Mouse (Mus musculus) lung, postnatal 10 days (tissue): Measurements from ENCODE around the gene Gpat3.

Experiments used
- DNase-seq: peaks from one replicate; pipeline ENCODE4 v3.0.0; 2021

Gene Gpat3

DNA sequence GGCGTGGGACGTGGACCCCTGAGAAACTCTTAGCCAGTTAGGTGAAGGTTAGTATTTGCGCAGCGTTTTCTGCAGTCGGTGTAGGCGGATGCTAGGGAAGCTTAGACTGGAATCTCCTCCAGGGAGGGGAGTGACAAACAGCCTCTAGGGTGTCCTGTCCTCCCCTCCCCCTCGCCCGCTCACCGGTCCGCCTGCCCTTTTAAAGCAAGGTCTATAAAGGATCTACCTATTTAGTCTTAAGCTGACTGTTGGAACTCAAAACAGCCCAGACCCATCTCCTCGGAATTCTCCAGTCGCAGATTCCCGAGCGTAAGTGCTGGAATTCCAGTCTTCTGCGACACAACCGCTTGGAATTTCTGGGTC is at the start of gene Gpat3:
Gpat3 (plus strand) TSS at position 229 of the 363 bp plus-strand sequence.
- peak; percentile 27 for DNase-seq

DNA sequence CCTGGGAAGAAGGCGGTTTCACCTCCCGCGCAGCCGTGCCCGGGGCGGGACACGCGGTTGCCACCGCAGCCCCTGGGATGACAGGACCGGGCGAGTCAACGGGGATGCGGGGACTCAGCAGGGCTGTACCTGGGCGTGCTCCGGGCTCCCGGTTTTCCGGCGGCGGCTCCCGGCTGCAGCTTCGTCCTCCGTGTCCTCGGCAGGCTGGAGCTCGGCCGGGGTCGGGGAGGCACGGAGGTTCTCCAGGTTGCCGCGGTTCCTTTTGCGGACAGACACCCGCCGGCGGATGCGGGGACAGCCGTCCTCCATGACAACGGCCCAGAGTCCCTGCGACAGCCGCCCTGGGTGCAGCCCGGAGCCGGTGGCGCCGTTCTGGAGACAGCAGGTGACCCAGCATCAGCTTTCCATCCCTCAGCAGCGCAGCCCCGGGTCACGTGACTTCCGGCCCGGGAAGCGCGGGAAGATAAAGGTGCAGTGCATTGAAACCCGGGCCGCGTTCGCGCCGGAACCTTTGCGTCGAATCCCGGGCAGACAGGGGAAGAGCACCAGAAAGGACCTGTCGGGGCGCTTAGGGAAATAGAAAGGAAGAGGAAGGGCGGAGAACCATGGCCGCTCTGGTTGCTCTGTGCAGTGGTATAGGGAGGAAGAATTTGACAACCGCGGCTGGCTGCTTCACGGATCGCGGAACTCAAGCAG is 47.2 kb upstream of the Gpat3 start, which contains the start of the genes Helq and Mrps18c:
Helq (minus strand) TSS at position 434 of the 696 bp plus-strand sequence.
Mrps18c (plus strand) TSS at position 463 of the 696 bp plus-strand sequence.
- peak; percentile 91 for DNase-seq

DNA sequence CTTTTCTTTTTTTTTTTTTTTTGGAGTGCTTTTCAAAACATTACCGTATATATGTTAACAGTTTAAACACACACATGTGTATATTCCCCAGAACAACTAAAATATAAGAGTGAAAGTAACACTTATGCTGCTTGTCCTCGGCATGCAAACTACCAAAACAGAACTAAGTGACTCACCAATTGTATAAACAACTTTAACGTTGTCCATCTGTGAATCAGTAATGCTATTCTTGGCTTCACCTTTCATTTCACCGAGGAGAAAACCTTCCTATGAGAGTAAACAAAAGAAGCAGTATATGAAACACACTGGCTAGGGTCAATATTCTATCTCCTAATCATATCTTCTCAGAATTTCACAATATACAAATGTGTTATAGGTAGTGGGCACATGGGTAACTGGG is 27.2 kb upstream of the Gpat3 start:
- DNase-seq: no peak

DNA sequence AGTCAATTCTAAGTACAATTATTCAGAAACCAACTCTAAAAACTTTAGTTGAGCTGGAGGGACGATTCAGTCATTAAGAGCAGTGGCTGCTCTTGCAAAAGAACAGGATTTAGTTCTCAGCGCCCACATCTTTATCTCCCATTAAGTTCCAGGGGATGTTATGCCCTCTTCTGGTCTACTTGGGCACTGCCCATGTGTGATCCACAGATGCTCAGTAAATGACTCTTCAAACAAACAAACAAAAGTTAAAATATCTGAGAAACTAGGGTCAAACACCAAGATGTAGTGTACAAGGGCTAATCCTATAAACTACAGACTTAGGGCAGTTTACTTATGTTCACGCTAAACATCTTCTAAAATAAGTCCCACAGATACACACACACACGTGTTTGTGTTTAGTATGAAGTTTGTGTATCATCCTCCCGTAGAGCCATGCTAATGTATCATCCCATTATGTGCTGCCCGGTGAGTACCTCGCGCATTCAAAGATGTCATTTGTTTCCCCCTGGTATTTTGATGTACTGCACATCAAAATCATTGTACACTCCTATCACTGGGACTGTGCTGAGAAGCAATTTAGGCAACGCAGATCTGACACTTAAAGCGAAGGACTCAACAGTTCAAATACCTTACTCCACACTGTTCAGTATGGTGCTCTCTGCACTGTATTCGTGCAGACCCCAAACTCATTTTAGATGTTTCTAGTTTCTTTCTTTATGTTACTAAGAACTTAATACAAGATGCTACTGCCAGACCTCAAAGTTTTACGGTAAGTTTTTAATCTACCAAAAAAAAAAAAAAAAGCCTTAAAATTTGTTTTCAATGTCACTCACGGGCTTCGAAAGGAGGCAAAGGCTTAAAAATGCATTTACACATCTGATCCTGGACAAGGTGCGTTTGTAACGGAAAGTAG is 25.7 kb upstream of the Gpat3 start:
- DNase-seq: peak; percentile 14

DNA sequence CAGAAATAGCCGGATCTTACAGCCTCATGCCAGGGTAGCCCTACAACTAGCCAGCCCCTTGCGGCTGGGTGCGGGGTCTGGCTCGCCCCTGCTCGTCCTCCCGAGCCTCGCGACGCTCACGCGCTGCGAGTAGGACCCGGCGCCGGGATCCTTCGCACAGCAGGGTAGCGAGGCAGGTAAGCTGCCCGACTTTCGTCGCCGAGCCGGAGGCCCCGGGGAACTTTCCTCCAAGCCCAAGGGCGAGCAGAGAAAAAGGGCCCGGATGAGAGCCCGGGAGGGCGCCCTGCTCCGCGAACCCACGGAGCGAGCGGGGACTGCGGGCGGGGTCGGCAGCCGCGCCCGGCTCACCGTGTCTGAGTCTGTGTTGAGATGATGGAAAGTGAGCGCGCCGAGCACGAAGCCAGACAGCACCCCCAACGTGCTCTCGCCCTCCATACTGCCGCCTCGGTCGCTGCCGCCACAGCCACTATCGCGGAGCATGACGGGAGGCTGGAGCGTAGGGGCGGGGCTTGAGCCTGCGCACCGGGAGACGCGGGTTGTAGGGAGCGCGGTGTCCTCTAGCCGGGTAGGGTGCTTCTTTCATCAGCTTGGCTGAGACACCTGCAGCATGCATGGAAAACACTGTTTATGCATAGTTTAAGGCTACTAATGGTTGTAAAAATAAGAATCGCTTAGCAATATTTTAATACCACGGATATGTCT is 24.9 kb upstream of the Gpat3 start, which contains the start of gene Abraxas1:
Abraxas1 (minus strand) TSS at position 483 of the 702 bp plus-strand sequence.
- peak; percentile 91 for DNase-seq

DNA sequence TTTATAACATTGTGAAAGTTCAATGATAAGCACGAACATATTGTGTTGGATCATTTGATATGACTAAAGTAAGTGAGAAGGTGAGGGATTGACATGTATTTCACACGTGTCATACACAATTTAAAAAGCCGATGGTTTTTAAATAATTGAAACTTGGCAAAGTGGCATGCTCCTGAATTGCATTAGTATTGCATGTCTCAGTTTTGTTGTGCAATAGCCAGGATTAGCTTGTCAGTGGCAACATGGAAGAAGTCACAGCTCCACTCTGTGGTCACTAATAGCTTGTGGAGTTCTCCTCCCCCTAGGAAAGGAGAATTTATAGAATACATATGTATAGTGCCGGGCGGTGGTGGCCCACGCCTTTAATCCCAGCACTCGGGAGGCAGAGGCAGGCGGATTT is 24.1 kb upstream of the Gpat3 start:
- no peak for DNase-seq

DNA sequence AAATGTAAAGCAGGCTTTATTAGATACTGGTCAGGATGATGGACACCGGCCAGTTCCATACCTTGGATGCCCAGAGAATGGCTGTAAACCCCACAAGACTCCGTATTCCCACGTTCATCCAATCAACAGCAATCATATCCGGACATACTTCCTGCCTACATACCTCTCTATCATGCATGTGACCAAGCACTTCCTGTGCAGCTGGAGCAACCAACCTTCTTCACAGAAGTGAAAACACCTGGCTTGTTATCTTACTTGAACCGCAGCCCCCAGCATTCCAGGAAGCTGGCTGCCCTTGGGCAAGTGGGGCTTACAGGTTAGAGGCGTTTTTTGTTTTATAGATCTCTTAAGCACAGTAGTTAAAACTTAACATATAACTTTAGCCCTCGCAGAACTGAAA is 22.7 kb upstream of the Gpat3 start:
- no peak for DNase-seq

DNA sequence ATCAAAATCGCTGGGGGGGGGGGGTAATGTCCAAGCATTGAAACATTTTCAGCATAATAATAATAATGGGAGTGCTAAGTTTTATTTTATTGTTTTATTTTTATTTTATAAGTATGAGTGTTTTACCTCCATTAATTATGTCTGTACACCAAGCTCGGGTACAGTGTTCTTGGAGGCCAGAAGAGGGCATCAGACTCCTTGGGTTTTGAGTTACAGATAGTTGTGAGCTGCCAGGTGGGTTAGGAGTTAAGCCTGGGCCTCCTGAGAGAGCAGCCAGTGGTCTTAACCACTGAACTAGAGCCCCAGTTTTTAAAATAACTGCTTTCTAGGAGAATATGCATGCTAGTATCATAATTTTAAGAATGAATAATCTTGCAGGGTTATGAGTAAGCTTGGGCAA is 19.5 kb upstream of the Gpat3 start:
- DNase-seq: no peak

DNA sequence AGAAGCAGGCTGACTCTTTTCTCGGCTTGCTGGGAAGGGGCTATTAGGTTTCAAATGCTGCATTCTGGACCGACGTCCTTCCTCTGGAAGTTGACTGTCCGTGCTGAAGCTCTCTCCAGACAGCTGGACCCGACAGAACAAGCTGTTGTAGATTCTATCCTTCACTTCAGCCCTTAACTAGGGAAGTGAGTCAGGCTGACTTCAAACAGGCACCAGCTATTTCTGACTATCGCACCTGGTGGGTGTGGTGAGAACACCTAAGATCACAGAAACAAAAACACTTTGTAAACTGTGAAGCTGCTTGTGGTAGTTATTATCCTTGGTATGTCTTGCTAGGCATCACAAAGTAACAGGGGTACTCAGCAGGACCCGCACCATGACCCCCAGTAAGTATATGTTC is 19.0 kb upstream of the Gpat3 start:
- no peak for DNase-seq

DNA sequence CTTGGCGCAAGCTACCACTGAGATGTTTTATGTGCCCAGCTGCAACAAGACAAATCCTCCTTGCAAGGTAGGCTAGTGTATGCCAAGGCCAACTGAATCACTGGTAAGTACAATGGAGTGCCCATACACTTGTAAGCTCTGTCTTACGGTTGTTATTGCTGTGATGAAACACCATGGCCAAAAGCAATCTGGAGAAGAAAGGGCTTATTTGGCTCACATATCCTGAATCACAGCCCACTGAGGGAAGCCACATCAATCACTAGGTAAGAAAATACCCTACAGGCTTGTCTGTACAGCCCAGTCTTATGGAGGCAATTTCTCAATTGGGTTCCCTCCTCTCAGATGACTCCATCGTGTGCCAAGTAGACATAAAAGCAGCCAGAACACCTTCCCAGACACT is 16.8 kb upstream of the Gpat3 start:
- DNase-seq: no peak

DNA sequence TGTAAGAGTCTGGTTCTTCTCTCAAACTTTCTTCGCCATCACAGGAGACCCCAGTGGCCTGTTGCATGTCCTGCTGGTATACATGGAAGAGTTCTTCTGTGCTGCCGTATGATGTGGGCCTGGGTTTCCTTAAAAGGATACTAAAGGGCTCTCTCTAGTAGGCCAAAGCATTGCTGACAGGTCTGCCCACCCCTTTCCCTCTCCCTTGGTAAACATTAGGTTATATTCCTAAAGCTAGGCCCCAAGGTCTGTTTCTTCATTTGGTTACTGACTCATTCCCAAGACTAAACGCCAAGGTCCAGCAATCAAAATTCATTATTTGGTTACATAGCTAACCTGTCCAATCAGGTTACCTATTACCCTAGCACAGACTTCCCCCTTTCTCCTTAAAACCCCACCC is 12.8 kb upstream of the Gpat3 start:
- no peak for DNase-seq

DNA sequence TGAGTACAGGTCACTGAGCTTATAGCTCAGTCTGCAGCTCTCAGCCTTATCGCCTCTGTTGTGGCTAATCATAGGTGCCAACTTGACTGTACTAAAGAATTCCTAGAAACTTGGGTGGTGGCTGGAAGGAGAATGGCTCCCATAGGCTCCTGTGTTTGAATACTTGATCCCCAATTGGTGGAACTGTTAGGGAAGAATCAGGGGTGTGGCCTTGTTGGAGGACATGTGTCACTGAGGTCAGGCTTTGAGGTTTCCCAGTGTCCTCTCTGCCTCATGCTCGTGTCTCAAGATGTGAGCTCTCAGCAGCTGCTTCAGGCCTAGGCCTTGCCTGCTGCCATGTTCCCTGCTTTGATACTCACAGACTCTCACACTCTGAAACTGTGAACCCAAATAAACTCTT is 11.7 kb upstream of the Gpat3 start:
- no peak for DNase-seq

DNA sequence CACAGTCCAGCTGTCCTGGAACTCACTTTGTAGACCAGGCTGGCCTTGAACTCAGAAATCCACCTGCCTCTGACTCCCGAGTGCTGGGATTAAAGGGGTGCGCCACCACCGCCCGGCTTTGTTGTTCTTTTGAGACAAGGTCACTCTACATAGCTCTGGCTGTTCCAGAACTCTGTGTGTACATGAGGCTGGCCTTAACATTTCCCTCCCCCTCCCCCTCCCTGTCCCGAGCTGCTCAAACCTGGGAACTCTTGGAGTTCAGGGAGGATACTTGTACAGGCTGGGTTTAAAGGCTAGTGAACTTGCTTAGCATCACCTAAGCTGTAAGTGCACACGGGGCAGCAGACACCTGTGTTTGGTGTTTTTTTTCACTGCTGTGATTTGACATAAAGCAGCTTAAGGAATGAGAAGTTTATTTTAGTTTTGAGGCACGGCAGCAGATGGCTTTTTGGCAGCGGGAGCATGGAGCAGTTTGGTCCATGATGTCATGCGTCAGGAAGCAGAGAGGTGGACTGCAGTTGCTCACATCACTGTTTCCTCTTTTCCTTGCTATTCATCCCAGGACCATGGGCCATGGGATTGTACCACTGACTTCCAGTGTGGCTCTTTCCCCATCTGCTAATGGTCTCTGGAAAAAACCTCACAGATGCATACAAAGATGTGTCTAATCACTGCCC is 9.5 kb upstream of the Gpat3 start:
- no peak for DNase-seq

DNA sequence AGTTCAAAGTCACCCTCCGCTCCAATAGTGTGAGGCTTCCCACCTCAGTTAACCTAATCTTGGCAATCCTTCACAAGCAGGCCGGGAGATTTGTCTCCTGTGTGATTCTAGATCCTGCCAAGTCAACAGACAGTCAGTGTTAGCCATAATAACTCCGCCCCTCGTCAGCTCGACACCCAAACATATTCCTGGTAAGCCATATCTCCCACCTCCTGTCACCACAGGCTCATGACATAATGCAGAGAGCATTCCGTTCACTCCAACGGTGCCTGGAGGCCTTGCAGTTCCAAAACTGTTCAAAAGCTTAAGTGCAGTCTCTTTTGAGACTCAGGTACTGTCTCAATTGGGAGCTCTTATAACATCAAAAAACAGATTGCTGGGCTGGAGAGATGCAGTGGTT is 7.6 kb upstream of the Gpat3 start:
- no peak for DNase-seq

DNA sequence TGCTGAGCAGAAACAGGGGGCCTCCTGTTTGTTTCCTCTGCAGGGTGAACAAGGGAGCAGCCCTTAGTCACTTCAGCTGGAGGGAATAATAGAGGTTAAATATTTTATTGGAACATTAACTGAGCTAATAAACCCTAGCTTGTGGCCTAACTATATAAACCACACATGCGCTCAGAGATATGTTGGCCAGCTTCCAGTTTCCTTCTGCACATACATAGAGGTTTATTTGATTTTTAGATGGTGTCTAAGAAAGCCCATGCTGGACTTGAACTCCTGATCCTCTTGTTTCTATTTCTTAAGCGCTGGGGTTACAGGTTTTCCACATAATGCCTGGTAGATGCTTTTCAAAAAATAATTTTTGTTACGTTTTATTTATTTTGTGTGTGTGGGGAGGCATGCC is 1.0 kb upstream of the Gpat3 start:
- no peak for DNase-seq

DNA sequence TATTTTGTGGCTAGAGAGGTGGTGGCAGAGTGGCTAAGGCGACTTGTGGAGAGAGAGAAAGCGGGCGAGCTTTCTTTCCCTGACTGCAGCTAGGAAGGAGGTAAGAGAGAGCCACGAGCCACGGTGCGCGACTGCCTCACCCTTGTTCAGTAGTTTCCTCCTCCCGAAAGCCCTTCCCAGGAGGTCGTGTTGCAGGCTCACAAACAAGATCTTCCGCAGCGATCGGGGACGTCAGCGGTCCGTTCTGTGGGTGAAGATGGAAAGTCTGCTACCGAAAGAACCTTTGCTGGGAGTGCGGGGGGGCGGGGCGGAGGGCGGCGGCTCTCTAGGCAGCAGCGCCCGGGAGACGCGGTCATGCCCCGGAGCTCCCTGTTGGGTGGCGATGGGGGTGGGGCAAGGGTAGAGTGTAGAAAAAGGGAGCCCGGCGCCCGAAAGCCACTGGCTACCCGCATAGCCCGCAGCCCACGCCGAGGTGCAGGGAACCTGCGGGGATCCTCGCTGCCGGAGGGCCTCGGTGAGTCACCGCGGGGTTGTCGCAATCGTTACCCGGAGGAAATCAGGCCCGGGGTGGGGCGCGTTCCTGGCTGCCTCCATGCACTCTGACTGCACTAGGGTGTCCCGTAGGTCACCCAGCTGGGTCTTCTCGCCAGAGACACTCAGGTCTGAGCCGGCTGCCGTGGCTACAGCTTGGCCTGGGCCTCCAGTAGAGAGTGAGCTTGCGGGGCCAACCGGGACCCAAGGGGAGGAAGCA is 510 bp downstream of the Gpat3 start:
- DNase-seq: peak; percentile 72

DNA sequence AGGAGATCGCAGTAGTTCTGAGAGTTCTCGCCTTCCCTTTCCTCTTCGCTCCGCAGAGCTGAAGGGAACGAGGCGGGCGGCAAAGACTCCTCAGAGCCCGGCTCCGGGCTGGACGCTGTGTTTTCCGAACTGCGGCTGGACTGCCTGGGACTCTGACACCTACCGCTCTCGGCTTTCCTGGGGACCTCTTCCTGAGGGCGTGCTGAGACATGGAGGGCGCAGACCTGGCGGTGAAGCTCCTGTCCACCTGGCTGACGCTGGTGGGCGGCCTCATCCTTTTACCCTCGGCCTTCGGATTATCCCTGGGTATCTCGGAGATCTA is 1.0 kb downstream of the Gpat3 start:
- DNase-seq: no peak

DNA sequence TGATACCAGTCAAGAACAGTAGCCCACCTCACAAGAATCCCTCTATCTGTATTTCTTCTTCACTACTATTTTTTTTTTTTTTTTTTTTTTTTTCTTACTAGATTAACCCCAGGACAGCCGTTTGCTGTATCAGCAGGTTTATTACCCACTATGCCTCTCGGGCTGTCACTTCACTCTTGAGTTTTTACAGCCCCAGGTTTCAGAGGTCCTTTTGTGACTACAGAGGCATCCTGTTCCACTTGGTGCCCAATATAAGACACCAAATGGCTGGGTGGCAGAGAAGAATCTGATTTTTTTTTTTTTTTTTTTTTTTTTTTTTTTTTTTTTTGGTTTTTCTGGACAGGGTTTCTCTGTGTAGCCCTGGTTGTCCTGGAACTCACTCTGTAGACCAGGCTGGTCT is 1.6 kb downstream of the Gpat3 start:
- DNase-seq: no peak

DNA sequence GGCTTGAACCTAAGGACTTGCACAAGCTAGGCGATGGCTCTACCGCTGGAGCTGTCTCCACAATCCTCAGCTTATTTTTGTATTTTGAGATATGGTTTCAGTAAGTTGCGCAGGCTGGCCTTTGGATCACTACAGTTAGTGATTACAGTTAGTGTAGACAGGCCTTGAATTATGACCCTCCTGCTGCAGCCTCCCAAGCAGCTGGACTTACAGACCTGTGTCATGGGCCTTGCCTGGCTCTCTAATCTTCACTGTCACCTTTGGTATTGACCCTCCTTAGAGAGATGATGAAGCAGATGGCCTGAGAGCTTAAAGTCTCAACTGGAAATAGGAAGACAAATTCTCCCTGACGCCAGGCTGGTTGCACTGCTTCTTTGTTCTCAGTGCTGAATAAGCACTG is 8.4 kb downstream of the Gpat3 start:
- no peak for DNase-seq

DNA sequence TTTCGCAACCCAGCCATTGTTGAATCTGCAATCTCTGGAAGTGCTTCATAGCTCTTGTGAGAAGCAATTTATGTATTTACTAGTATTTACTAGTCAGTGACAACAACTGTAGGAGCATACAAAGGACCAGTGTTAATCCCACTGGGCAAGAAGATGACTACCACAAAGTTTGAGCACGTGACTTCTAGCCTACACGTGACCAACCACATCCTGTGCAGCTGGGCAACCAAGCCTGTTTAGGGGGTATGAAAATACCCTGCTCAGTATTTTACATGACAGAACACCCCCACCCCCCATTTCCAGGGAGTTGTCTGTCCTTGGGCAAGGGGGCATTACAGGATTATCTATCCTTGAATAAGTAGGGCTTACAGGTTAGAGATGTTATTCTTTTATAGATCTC is 11.0 kb downstream of the Gpat3 start:
- no peak for DNase-seq

DNA sequence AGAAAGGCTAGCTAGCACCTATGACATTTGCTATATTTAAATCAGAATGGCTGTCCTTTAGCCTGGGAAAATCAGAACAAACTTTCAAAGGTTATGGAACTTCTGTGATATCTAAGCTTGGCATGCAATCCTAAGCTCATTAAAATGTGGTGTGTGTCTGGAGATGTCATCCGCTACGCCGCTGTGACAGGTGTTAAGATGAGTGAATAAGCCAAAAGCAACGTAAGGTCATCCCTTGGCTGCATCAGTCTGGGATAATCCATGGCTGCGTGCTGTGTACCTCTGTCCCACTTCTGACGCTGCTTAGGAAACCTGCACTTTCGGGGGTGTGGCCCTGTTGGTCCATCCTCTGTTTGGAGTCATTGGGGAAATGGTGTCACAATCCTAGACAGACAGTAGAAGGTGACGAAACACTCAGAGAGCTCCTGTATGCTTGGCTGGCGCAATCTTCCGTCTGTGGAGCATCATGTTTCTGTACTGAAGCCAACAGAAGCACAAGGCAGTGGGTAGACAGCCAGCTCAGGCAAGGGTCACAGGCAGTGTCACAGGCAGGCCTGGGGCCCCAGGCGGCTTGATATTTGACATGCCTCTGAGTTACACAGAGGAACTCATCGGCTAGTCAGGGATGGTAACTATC is 15.0 kb downstream of the Gpat3 start:
- peak; percentile 55 for DNase-seq

DNA sequence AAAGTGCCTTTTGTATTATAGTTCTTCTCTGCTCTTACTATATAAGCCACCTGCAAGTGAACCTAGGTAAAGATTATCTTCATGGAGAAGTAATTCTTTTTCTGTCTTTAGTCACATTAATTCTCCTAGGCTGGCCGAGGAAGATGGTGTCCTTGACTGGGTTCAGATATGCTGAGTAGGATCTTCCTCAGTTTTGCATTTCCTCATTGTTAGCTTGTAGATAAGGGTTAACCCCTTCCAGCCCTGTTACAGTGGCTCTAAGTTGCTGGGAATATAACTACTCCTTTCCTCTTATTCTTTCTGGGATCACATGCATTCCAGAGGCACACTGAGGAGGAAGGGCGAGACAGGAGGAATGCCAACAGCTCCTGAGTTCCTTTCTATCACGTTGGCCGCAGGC is 15.6 kb downstream of the Gpat3 start:
- no peak for DNase-seq
